Mouse (Mus musculus) central nervous system, embryonic 18 days (tissue): Measurements from ENCODE around the gene Topaz1. TPM values are rescaled to one million over a fixed set of nuclear protein-coding genes. Genes with fewer than 3 reads are reported as not detected.

Experiments used
- polyA plus RNA-seq: library from polyadenylated mRNA; depleted of rRNA; stranded (reverse); fragments of >200 nt; gene quantifications from 2 replicates; pipeline ENCODE4 v1.2.3, GENCODE M21; 2012; rRNA removed

The Topaz1 gene
- 0.01 TPM in 1 of 2 replicates, not detected in the other for polyA plus RNA-seq

GRCm38 (mm10) chr9:122747060-122747459 lies at the start of gene Topaz1:
TSS of gene Topaz1 (plus strand) at chr9:122747346.

GRCm38 (mm10) chr9:122805053-122805844 lies 58.1 kb downstream of the Topaz1 start, which contains the start of gene Tcaim:
TSS of gene Tcaim (plus strand) at chr9:122805539.

DNA sequence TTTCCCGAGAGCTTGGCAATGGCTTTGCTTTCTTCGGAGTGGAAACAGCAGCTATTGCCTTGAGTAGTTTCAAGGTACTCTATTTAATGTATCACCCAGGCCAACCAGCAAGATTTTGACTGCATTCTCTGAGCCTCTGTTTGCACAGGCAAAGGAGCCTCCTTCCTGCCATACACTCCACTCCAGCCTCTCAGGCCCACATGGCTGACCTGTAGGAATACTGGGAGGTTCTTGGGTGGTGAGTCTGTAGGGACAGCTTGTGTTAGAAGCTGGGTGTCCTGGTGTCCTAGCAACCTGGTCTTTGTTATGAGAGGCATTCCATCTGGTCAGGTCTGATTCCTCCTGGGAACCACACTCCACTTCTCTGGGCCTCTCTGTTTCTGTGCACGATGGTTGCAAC lies 96.6 kb downstream of the Topaz1 start, which contains the start of gene Gm35549:
Gm35549 (minus strand) TSS at position 276 of the 400 bp plus-strand sequence.

Other genes with a start within 250 kb of the Topaz1 start
- 7.1 and 7.6 TPM in 2 replicates for gene Tcaim, start 58.2 kb downstream of the Topaz1 start, polyA plus RNA-seq
- not detected in 2 replicates for gene Gm35549, start 96.7 kb downstream of the Topaz1 start, polyA plus RNA-seq
- gene Zfp445, start 118.7 kb downstream of the Topaz1 start, polyA plus RNA-seq: 186 and 197 TPM in 2 replicates
- gene Zkscan7, start 138.3 kb downstream of the Topaz1 start, polyA plus RNA-seq: 5.5 and 5.9 TPM in 2 replicates
- gene Zfp105, start 175.7 kb downstream of the Topaz1 start, polyA plus RNA-seq: 8.4 and 9.6 TPM in 2 replicates
- 21.4 and 22.0 TPM in 2 replicates for gene 1110059G10Rik, start 203.7 kb downstream of the Topaz1 start, polyA plus RNA-seq
- 7.3 and 8.7 TPM in 2 replicates for gene Kif15, start 203.7 kb downstream of the Topaz1 start, polyA plus RNA-seq